Mouse (Mus musculus) gastrocnemius, postnatal 14 days (tissue): Measurements from ENCODE around the gene Tpbgl. TPM values are rescaled to one million over a fixed set of nuclear protein-coding genes. Genes with fewer than 3 reads are reported as not detected.
A peak's percentile ranks its signal among the peaks of the same experiment; 100 is the strongest.

Experiments used
- DNase-seq: peaks from one replicate; pipeline ENCODE4 v3.0.0; 2021; ENCODE audit warnings: mixed read lengths
- intact Hi-C: fragments of 180-260 bp; cut with DNase I; formaldehyde crosslinking; loops from one replicate; pipeline ENCODE4 v1.15.1; 2025; ENCODE audit warnings: low total_unique reads
- long read RNA-seq, 2 experiments: library from polyadenylated mRNA; stranded (forward); transcript quantifications; one replicate each; pipeline ENCODE4 v2.0.0; 2021
- total RNA-seq, 2 experiments: library from RNA; stranded (reverse); gene quantifications; 2 replicates each; pipeline ENCODE4 v1.2.3; 2021

Tpbgl gene
- total RNA-seq, result 10 to 100 TPM; 38.7 to 43.2 TPM
- long read RNA-seq, experiment 1, transcript Tpbgl-201 (1 exons, 3,022 nt), result major isoform, 89 of 89 reads
- long read RNA-seq, experiment 1, partial matches to known transcripts, result 0 of 89 reads
- long read RNA-seq, experiment 1, other reads (novel, unspliced or antisense), result 0 of 89 reads
- long read RNA-seq, experiment 2, transcript Tpbgl-201 (1 exons, 3,022 nt), result major isoform, 124 of 124 reads
- long read RNA-seq, experiment 2, partial matches to known transcripts, result 0 of 124 reads
- long read RNA-seq, experiment 2, other reads (novel, unspliced or antisense), result 0 of 124 reads

- intact Hi-C loops, result loop anchor here (10.0 kb wide), 1 partner anchor 248 kb away; no protein-coding TSS in a partner anchor
- DNase-seq, result peak; percentile 83
Measured at GRCm38 (mm10) chr7:99626376-99627270, at the start of gene Tpbgl. Tpbgl (minus strand) TSS chr7:99627103.

DNA sequence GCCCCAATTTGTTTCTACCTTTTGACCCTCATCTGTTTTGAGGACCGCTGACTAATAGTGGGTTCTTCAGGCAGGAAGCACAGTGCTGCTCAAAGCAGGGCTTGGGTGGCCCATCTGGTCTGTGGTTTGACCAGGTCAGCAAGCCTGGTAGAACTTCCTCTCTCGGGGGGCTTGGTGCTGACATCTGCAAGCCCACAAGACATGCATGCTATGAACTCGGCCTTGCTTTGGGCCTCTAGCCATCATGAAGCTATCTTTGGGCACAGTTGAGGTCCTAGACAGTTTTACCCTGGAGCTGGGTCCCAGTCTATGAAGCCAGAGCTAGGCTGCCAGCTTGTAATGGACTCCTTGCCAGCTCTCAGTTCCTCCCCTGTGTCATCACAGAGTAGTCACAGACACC is 48.0 kb upstream of the Tpbgl start:
- DNase-seq, result no peak
- intact Hi-C loops, result loop anchor here (5.0 kb wide), 1 partner anchor 32 kb away; no protein-coding TSS in a partner anchor

- no peak for DNase-seq
- intact Hi-C loops, result loop anchor here (5.0 kb wide), 1 partner anchor 33 kb away; no protein-coding TSS in a partner anchor
Measured at GRCm38 (mm10) chr7:99674209-99674608, 47.3 kb upstream of the Tpbgl start.

DNA sequence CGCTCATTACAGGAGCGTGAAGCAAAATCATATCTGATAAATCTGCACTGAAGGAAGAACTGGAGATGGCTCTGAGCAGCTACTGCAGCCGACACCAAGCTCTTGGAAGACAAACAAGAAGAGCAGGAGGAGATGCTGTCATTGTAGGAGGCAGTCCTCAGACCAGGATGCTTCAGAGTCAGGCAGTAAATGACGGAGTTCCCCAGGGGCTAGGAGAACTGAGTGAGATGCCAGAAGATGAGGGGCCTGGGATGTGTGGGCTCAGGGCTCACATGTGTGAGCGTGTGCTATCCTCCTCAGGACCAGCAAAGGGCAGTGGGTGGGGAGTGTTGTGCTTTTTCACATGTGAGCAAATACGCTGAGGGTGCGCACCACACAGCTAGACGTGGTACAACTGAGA is 46.3 kb upstream of the Tpbgl start:
- intact Hi-C loops, result loop anchor here (5.0 kb wide), 1 partner anchor 34 kb away; no protein-coding TSS in a partner anchor

DNA sequence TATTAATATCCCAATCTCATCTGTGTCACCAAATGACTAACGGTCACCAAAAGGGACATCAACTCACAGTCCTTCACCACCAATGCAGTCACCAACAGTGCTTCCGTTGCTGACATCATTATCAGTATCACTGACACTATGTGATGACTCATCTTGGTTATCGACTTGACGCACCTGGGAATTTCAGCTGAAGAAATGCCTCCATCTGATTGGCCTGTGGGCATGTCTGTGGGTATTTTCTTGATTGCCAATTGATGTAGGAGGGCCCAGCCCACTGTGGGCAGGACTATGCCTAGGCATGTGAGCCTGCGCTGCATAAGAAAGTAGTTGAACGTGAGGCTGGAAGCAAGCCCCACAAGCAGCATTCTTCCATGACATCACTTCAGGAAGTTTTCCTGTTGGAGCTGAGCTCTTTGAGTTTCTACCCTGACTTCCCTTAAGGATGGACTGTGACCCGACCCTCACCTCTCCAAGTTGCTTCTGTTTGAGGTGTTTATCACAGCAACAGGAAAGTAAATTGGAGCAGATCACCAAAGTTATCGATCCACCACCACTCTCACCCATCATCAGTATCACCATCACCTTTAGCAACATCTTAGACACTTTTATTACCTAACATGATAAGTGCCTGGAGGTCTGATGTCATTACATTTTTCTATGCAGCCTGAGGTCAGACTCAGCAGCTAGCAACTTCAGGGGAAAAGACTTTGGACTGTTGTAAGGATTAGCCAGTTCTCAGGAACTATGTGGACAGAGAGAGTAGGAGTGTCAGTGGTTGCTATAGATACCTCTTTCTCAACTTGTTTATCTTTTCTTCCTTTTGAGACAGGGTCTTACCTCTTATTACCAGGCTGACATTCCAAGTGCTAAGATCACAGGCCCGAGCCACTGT is 44.9 kb upstream of the Tpbgl start:
- DNase-seq, result no peak

More for the DNA sequence above, 46.3 kb upstream of the Tpbgl start:
- no peak for DNase-seq

GRCm38 (mm10) chr7:99670915-99671314 is 44.0 kb upstream of the Tpbgl start:
- no peak for DNase-seq
- intact Hi-C loops, result loop anchor here (5.0 kb wide), 1 partner anchor 36 kb away; no protein-coding TSS in a partner anchor

More for the DNA sequence above, 44.9 kb upstream of the Tpbgl start:
- intact Hi-C loops, result loop anchor here (5.0 kb wide), 1 partner anchor 36 kb away; no protein-coding TSS in a partner anchor

- intact Hi-C loops, result no loop called here
- DNase-seq, result peak; percentile 68
Measured at GRCm38 (mm10) chr7:99668802-99669201, 41.9 kb upstream of the Tpbgl start.

DNA sequence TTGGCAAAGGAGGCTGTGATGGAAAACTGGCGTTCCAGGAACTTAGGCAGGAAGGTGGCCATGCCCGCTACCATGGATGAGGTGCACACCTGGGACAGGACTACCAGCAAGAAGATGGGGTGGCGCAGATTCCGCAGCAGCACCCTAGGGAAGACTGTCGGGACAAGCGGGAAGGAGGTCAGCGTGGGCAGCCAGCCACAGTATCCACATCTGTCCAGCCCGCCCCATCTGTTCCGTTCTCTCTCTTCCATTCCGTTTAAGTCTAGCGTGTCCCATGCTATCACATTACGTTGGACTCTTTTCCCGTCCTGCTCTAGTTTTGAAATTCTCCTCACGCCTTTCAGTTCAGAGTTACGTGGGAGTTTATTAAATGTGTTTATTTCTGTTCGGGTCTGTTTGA is 40.2 kb upstream of the Tpbgl start:
- DNase-seq, result peak; percentile 57
- intact Hi-C loops, result no loop called here

- intact Hi-C loops, result no loop called here
- peak; percentile 50 for DNase-seq
Measured at GRCm38 (mm10) chr7:99665731-99666452, 39.0 kb upstream of the Tpbgl start.

GRCm38 (mm10) chr7:99664571-99665485 is 37.9 kb upstream of the Tpbgl start:
- DNase-seq, result peak; percentile 85
- intact Hi-C loops, result loop anchor here (5.0 kb wide), 1 partner anchor 132 kb away; no protein-coding TSS in a partner anchor

GRCm38 (mm10) chr7:99663507-99664220 is 36.8 kb upstream of the Tpbgl start:
- no peak for DNase-seq
- intact Hi-C loops, result loop anchor here (5.0 kb wide), 1 partner anchor 134 kb away; no protein-coding TSS in a partner anchor

DNA sequence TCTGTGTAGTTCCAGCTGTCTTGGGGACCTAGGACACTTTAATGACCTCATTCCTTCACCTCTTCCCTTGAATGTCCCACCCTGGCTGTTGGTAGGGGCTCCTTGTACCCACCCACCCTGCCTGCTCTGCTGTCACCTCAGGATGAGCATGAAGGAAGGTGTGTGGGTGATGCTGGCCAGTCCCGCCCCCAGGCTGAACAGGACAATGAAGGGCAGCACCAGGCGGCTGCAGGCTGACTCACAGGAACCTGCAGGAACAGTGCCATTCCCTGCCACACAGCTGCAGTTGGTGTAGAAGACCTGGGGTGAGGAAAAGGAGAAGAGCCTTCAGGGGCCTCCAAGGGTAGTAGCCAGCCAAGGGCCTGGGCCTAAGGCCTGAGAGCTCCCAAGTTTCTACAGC is 35.4 kb upstream of the Tpbgl start:
- intact Hi-C loops, result loop anchor here (5.0 kb wide), 1 partner anchor 135 kb away; no protein-coding TSS in a partner anchor
- DNase-seq, result no peak

- DNase-seq, result peak; percentile 44
- intact Hi-C loops, result loop anchor here (2.0 to 5.0 kb wide), 2 partner anchors 49 to 136 kb away; partner anchors contain the start of gene Slco2b1
Measured at GRCm38 (mm10) chr7:99661571-99662230, 34.8 kb upstream of the Tpbgl start.

GRCm38 (mm10) chr7:99661071-99661470 is 34.2 kb upstream of the Tpbgl start:
- DNase-seq, result no peak
- intact Hi-C loops, result loop anchor here (2.0 to 5.0 kb wide), 2 partner anchors 50 to 136 kb away; partner anchors contain the start of gene Slco2b1

DNA sequence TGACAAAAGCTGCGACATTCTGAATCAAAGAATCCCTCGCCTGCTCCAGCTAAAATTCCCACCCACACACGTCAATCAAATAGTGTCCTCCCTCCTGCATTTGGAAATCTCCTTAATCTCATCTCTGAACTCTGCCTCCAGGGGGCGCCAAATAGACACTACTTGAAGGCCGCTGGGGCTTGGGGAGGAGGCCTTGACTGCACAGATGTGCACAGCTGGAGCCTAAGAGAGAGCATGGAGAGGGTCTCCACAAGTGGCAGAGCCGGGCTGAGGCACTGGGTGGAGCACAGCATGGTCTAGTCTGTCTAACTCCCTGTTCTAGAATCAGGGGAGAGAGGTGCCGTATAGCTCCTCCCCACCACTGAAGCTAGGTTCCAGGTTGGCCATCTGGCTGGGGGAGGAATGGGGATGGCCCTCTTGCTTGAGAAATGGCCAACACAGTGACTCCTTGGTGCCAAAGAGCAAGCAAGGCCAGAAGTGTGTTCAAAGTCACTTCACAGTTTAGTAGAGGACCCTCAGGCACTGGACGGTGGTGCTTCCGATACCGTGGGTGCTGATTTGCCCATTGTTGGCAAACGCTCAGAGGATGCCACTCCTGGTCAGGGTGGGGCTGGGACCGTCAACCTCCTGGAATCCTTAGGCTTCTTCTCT is 32.6 kb upstream of the Tpbgl start:
- intact Hi-C loops, result loop anchor here (2.0 to 5.0 kb wide), 2 partner anchors 51 to 138 kb away; partner anchors contain the start of gene Slco2b1
- peak; percentile 87 for DNase-seq
